Mouse (Mus musculus) ovary, adult 18-20 months (tissue): Measurements from ENCODE around the gene Gm14226.
"Not testable (repeated sequence)": the region's sequence is repeated elsewhere in the genome, so short reads cannot be mapped to it uniquely, and the experiment has no call there.

ENCODE experiments used
- DNase-seq: peaks from one replicate; pipeline ENCODE4 v3.0.0; 2022; ENCODE audit warnings: low spot score, mixed read lengths

The Gm14226 gene

DNA sequence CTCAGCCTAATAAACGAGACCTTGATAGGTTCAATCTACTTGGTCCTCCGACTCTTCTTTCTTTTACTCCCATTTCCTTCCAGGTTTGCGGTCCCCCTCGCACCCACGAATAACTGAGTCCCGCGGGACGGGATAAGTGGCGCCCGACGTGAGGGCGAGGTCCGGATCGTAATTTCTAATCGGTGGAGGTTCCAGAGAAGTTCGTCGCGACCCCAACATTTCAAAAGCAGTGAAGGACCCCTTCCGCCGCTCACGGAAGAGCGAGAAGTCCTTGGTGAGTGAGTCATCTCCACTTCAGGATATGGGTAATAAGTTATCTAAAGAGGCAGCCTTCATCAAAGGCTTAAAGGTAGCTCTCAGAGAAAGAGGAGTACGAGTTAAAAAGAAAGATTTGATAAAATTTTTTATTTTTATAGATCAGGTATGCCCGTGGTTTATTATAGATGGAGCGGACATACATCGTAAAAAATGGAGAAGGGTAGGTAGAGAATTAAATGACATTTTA lies at the start of gene Gm14226:
Gm14226 (plus strand) TSS at position 16 of the 505 bp plus-strand sequence.
- DNase-seq: not testable (repeated sequence)

DNA sequence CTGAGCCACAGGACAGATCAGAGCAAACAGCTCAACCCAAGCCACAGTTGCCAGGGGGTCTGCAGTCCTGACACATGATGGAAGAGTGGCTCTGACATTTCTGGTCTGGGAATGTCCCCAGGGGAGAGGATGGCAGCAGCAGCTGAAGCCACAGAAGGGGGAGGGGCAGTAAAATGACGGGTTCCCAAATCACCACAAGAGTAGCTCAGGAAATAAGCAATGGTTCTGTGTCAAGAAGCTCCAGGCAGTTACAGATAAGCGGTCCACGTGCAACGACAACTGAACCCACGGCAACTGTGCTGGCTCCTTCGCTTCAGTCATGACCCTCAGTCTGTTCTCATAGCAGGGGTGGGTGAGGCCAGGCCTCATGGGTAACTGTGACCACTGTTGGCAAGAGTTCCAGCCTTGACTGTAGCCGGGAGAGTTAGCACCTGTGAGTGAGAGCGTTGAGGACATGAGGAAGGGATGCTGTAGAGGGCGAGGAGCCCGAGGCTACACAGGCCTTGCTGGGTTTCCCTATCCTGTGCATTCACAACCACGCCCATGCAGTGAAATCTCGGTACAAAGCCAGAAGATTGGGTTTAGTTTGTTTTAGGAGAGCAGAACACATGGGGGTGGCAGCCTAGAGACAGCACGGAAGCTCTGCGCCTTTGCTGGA lies 48.2 kb upstream of the Gm14226 start:
- not testable (repeated sequence) for DNase-seq

GRCm38 (mm10) chr2:154971919-154972692 lies 46.0 kb upstream of the Gm14226 start:
- no peak for DNase-seq

- no peak for DNase-seq
Measured at GRCm38 (mm10) chr2:154972981-154973380, 45.1 kb upstream of the Gm14226 start.

GRCm38 (mm10) chr2:154986609-154987008 lies 31.5 kb upstream of the Gm14226 start:
- DNase-seq: no peak

DNA sequence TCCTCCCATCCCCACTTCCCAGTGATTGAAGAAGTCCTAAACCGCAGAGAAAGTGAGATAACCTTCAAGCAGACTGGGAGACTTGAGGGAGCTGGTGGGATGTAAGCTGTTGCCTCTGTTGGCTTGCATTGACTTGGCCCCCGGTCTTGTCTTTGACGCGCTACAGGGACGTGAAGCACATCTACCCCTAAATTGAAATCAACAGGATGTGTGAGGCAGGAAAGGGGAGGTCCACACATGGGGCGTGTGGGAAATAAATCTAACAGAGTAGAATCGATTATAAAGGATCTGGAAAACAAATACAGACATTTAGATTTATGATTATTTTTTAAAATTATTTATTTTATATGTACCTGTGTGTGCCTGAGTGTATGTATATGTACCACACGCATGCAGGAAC lies 26.7 kb upstream of the Gm14226 start:
- no peak for DNase-seq

DNA sequence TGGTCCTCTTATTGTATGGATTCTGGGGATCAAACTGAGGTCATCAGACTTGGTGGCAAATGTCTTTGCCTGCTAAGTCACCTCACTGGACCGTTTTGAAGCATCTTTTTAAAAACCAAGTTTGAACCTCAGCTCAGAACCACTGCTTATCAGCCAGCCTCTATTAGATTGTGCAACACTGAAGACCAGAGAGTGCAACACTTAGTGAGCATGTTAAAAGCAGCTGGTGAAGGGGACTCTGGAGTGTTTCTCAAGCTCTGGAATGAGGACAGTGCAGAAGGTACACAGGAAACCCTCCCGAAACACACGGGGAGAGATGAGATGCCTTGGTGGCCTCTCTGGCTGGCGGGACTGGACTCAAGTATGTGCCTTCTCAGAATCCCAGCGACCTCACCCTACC lies 26.0 kb upstream of the Gm14226 start:
- DNase-seq: no peak

DNA sequence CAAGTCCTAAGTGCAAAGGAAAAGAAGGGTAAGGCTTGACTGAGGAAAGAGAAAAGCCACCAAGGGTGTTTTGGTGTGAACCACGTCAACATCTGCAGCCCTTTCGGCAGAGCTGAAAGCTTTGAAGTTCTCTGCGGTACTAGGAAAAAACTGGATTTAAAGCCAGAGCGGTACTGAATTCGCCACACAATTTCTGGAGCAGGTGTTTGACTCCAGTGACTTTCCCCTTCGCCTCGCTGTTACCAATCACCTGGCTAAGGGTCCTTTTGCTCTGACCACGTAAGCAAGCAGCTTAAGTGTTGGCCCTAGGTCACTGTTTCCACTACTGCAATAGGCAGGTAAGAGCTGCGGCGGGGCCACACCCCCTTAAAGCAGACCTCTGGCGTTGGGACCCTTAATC lies 12.6 kb upstream of the Gm14226 start:
- DNase-seq: no peak

- DNase-seq: no peak
Measured at GRCm38 (mm10) chr2:155011086-155011656, 6.9 kb upstream of the Gm14226 start.

DNA sequence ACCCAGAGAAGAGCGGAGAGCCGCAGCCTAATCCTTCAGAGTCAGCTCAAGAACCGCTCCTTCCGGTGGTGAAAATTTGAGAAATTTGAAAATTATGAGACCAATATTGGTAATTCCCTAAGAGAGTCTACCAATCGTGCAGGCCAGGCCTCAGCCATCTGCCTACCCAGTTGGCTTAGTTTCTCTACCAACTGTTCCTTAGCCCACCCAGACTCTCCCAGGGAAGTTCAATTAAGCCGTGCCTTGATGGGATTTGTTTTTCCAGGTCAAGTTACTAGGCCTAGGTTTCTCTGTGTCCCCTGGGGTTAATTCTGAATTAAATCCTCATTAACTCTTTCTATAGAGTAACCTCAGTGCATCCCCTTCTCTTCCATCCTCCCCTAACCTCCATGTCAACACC lies 5.1 kb upstream of the Gm14226 start:
- no peak for DNase-seq

DNA sequence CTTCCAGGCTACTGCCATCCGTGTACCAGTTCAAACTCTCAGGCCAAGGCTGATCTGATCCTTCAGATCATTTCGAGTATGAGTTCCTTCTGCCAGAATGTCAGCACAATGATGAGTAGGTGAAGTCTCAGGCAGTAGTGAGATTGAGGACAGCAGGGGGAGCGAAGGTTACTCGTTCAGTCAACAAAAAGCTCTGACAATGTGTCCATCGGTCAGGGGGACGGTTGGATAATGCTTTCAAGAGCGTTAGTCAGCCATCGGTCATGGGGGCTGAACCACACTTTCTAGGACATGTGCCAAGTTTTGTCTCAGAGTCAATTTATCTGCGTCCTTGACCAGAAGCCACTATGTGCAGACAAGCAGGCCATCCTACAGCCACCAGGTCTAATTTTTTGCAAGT lies 1.3 kb upstream of the Gm14226 start:
- not testable (repeated sequence) for DNase-seq

GRCm38 (mm10) chr2:155018762-155019641 lies 936 bp downstream of the Gm14226 start:
- DNase-seq: peak; percentile 68

GRCm38 (mm10) chr2:155019673-155020072 lies 1.6 kb downstream of the Gm14226 start:
- peak; percentile 83 for DNase-seq

DNA sequence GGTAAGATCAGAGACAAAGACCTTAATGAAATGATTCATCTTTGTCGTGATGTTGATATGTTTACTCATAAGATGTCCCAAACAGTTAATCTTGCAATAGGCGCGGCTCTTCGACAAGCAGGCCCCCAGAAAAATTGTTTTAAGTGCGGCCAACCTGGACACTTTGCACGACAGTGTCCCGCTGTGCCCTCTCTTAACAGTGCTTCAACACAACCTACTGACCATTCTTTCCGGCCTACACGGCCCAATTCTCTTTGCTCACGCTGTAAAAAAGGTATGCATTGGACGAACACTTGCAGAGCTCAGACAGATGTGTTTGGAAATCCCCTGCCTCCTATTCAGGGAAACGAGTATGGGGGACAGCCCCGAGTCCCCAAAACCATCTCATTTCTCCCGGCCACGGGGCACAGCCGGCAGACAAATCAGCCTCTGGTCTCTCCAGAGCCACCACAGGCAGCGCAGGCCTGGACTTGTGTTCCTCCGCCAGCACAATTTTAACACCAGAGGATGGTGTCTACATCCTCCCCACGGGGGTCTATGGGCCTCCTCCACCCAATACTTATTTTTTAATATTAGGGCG lies 2.3 kb downstream of the Gm14226 start:
- DNase-seq: not testable (repeated sequence)

GRCm38 (mm10) chr2:155030831-155031230 lies 12.8 kb downstream of the Gm14226 start:
- DNase-seq: no peak

DNA sequence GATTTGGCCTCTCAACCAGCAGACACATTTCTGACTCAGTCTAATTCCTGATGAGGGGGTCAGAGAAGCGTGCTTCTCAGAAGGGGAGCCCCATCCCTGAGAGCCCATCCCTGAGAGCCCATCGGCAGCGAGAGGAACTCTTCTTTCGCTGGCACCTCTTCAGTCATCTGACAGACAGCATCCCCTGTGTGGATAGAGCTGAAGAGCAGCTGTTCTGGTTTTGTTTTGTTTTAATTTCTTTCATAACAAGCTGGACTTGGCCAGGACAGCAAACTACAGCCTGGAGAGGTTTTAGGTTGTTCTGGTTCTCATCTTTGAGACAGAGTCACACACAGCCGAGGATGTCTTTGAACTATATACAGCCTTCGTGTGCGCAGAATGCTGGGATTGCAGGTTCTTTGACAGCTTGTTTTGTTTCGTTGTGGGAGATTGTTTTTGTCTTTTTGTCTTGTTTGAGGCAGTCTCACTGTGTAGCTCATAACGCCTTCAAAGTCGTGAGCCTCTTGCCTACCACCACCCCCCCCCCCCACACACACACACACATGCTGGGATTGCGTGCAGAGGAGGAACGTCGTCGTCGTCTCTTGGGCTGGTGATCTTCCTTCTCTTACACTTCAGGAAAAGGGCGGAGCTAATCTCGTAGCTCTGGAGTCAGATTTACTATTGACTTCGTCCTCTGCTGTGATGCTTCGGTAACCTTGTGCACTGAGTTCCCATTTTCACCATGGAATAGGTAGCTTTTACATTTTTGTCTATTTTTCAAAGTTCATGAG lies 15.1 kb downstream of the Gm14226 start:
- DNase-seq: no peak

- DNase-seq: no peak
Measured at GRCm38 (mm10) chr2:155039956-155040355, 21.9 kb downstream of the Gm14226 start.

GRCm38 (mm10) chr2:155044542-155044941 lies 26.5 kb downstream of the Gm14226 start:
- no peak for DNase-seq

GRCm38 (mm10) chr2:155045075-155045474 lies 27.0 kb downstream of the Gm14226 start:
- no peak for DNase-seq

- no peak for DNase-seq
Measured at GRCm38 (mm10) chr2:155046803-155047202, 28.7 kb downstream of the Gm14226 start.
